In genomic region chr8:28298896-28299793, GRCm38 (mm10) we compare ENCODE assay signal across 9 mouse cellular contexts.
A peak's percentile ranks its signal among the peaks of the same experiment; 100 is the strongest.
DNase-seq lines count a peak whose midpoint lies in the region; ATAC-seq lines count a peak whose summit lies in the region.
"Had no signal": no experiment of that assay in that cellular context is flagged by ENCODE, and none has a peak within 500 bp of the region (broad histone marks: within the 10 kb centered on the region; RNA-seq: fewer than 3 reads in every experiment).

No protein-coding gene starts in this region.

- no peaks in the 10 kb centered on the region for H3K36me3 ChIP-seq in heart, embryonic 12.5 days
- no peaks in the 10 kb centered on the region for H3K36me3 ChIP-seq in embryonic facial prominence, embryonic 14.5 days (ENCODE audit: control insufficient read depth, insufficient read depth, low read length)

- DNase-seq in heart, adult 18-20 months = peak; percentile 40 to 55
- peak; percentile 93 for DNase-seq in embryonic facial prominence, embryonic 14.5 days (ENCODE audit: low spot score)
- peak; percentile 3 for DNase-seq in kidney, adult 18-20 months
- peak; percentile 57 for DNase-seq in left cerebral cortex, postnatal 4 days
- no peak for DNase-seq in ovary, postnatal 14 days (ENCODE audit: low spot score)
- no peak for DNase-seq in retina, postnatal 1 day
- DNase-seq in adrenal gland, adult 8-10 months = no peak

- no peak for ATAC-seq in heart, embryonic 12.5 days (ENCODE audit: insufficient number of reproducible peaks, low FRiP score)
- peak; percentile 74 for ATAC-seq in embryonic facial prominence, embryonic 14.5 days (ENCODE audit: low read depth)

- H3K27ac ChIP-seq in heart, embryonic 12.5 days (ENCODE audit: poor library complexity, severe bottlenecking) = no peak overlapping the region
- 0 out of 2 replicates have a peak overlapping the region, but pooled peaks have one; percentile 15 for H3K27ac ChIP-seq in embryonic facial prominence, embryonic 14.5 days (replicated peaks; ENCODE audit: low read depth, low read length)

- no peaks in the 10 kb centered on the region for H3K27me3 ChIP-seq in heart, embryonic 12.5 days (replicated peaks)
- no peaks in the 10 kb centered on the region for H3K27me3 ChIP-seq in embryonic facial prominence, embryonic 14.5 days (replicated peaks; ENCODE audit: control insufficient read depth, insufficient read depth, low read length)
- H3K27me3 ChIP-seq: megakaryocyte, embryonic 14.5 days had no signal

- no peak overlapping the region for H3K4me3 ChIP-seq in heart, embryonic 12.5 days
- no peak overlapping the region for H3K4me3 ChIP-seq in embryonic facial prominence, embryonic 14.5 days (ENCODE audit: low read depth, low read length)
- H3K4me3 ChIP-seq: megakaryocyte, embryonic 14.5 days had no signal

- intact Hi-C loops in left cerebral cortex, postnatal 4 days (cut with DNase I) = no loop called here

- H3K9ac ChIP-seq in heart, embryonic 12.5 days = no peak overlapping the region
- no peak overlapping the region for H3K9ac ChIP-seq in embryonic facial prominence, embryonic 14.5 days (ENCODE audit: low read depth, low read length)

- H3K4me1 ChIP-seq in heart, embryonic 12.5 days (replicated peaks) = no peaks in the 10 kb centered on the region
- no peaks in the 10 kb centered on the region for H3K4me1 ChIP-seq in embryonic facial prominence, embryonic 14.5 days (ENCODE audit: control insufficient read depth, insufficient read depth, low read length)
- H3K4me1 ChIP-seq: megakaryocyte, embryonic 14.5 days had no signal

- no peak overlapping the region for H3K4me2 ChIP-seq in heart, embryonic 12.5 days
- 0 out of 2 replicates have a peak overlapping the region, but pooled peaks have one; percentile 12 for H3K4me2 ChIP-seq in embryonic facial prominence, embryonic 14.5 days (ENCODE audit: low read depth, low read length)

- H3K9me3 ChIP-seq in heart, embryonic 12.5 days (replicated peaks) = no peaks in the 10 kb centered on the region
- H3K9me3 ChIP-seq in embryonic facial prominence, embryonic 14.5 days (ENCODE audit: control insufficient read depth, low read length) = no peaks in the 10 kb centered on the region
- H3K9me3 ChIP-seq: megakaryocyte, embryonic 14.5 days had no signal

- WGBS in heart, embryonic 12.5 days = 61% methylated on average over 5 of the region's 5 CpGs
- 47% methylated on average over 5 of the region's 5 CpGs for WGBS in embryonic facial prominence, embryonic 14.5 days

Comparison
In these comparisons a context has a peak if more than half of its experiments do, and no peak if none do; other contexts are left out.
1. DNase-seq: peak in heart, adult 18-20 months (2 of 2), embryonic facial prominence, embryonic 14.5 days (single experiment), kidney, adult 18-20 months (single experiment) and left cerebral cortex, postnatal 4 days (single experiment); none in ovary, postnatal 14 days (single experiment), retina, postnatal 1 day (single experiment) and adrenal gland, adult 8-10 months (single experiment).